Mouse (Mus musculus) ES-Bruce4 (cell line): ENCODE data around the gene Gsk3b. TPM values are rescaled to one million over a fixed set of nuclear protein-coding genes. Genes with fewer than 3 reads are reported as not detected.

Source experiments
- H3K27ac ChIP-seq: 2 replicates; pipeline ENCODE4 v1.5.1; 2012; ENCODE audit warnings: low read length, inconsistent platforms; ENCODE audit not compliant: insufficient read depth
- H3K27me3 ChIP-seq: 2 replicates; pipeline ENCODE4 v1.6.1; 2012; ENCODE audit warnings: mild to moderate bottlenecking, low read length, inconsistent platforms; ENCODE audit not compliant: control insufficient read depth, poor library complexity, insufficient read depth, severe bottlenecking
- H3K36me3 ChIP-seq: 2 replicates; pipeline ENCODE4 v1.6.1; 2012; ENCODE audit warnings: inconsistent platforms, mild to moderate bottlenecking, low read length, moderate library complexity; ENCODE audit not compliant: control insufficient read depth, poor library complexity, insufficient read depth, severe bottlenecking
- H3K4me1 ChIP-seq: one replicate; pipeline ENCODE4 v1.8.1; 2011; ENCODE audit warnings: low read length; ENCODE audit not compliant: control insufficient read depth, insufficient read depth
- H3K4me3 ChIP-seq: 2 replicates; pipeline ENCODE4 v1.5.1; 2011; ENCODE audit warnings: low read depth, mild to moderate bottlenecking, low read length
- H3K9ac ChIP-seq: 2 replicates; pipeline ENCODE4 v1.6.1; 2012; ENCODE audit warnings: low read depth, mild to moderate bottlenecking, inconsistent platforms; ENCODE audit not compliant: poor library complexity, severe bottlenecking
- H3K9me3 ChIP-seq: replicated peaks from 2 replicates; pipeline ENCODE4 v1.6.1; 2012; ENCODE audit warnings: mild to moderate bottlenecking, low read length, inconsistent platforms; ENCODE audit not compliant: control insufficient read depth, poor library complexity, insufficient read depth, severe bottlenecking
- CTCF ChIP-seq: IDR thresholded peaks from one replicate; pipeline ENCODE4 v1.8.1; 2011; ENCODE audit warnings: low read depth, low read length
- EP300 ChIP-seq: IDR thresholded peaks from 2 replicates; pipeline ENCODE4 v1.6.1; 2011; ENCODE audit warnings: low read depth, low read length; ENCODE audit not compliant: insufficient read depth
- POLR2A ChIP-seq: IDR thresholded peaks from one replicate; pipeline ENCODE4 v1.8.1; 2011; ENCODE audit warnings: low read length; ENCODE audit not compliant: insufficient read depth
- polyA plus RNA-seq: library from polyadenylated mRNA; stranded (reverse); fragments of >200 nt; gene quantifications from 2 replicates; pipeline ENCODE4 v1.2.4, GENCODE M21; 2011; ENCODE audit warnings: low read depth; ENCODE audit not compliant: missing spikeins, insufficient read depth, insufficient read length

Gene Gsk3b
- polyA plus RNA-seq, 1 experiment = 51.6 TPM

GRCm38 (mm10) chr16:38288851-38289250 is 200.1 kb downstream of the Gsk3b start:
- TF ChIP-seq EP300 (no peak), POLR2A (no peak), CTCF (no peak)

GRCm38 (mm10) chr16:38290151-38290550 is 201.3 kb downstream of the Gsk3b start:
- no peak overlapping the region for H3K9ac ChIP-seq
- H3K4me1 ChIP-seq = no peaks in the 10 kb centered on the region
- no peaks in the 10 kb centered on the region for H3K9me3 ChIP-seq
- H3K27me3 ChIP-seq = no peaks in the 10 kb centered on the region
- TF ChIP-seq EP300 (no peak), CTCF (no peak), POLR2A (no peak)
- no peak overlapping the region for H3K27ac ChIP-seq
- H3K36me3 ChIP-seq = no peaks in the 10 kb centered on the region
- no peak overlapping the region for H3K4me3 ChIP-seq

More at GRCm38 (mm10) chr16:38288851-38289250, 200.1 kb downstream of the Gsk3b start:
- H3K36me3 ChIP-seq = no peaks in the 10 kb centered on the region
- no peaks in the 10 kb centered on the region for H3K9me3 ChIP-seq
- H3K4me1 ChIP-seq = no peaks in the 10 kb centered on the region
- H3K4me3 ChIP-seq = no peak overlapping the region
- H3K27ac ChIP-seq = no peak overlapping the region
- no peak overlapping the region for H3K9ac ChIP-seq
- no peaks in the 10 kb centered on the region for H3K27me3 ChIP-seq

DNA sequence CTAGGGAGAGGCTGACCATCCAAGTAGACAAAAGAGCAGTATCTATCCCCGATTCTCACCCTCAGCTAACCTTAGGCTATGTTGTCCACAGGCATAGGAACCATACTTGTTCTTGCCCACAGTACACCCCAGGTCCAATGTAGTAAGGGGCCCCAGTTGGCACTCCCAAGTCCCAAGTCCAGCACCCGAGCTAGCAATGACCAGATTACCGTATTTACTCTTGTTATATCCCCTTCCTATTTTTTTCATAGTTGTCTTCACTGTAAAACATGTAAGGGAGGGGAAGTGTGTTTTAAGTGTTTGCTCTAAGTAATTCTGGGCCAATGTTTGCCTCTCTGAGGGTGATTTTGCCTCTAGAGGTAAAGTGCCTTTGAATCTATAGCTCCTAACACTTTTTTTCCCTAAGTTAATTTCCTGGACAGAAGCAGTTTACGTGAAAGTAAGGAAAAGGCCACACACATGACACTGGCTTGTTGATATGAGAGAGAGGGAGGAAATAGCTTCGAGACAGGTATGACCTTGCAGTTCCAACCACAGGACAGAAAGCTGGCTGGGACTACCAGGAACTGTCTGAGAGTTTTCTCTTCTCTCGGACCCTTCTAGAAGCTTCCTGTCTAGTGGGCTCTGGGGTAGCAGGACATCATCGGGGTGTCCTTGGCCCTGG is 206.0 kb downstream of the Gsk3b start, which contains the start of gene Nr1i2:
Nr1i2 (minus strand) TSS at position 140 of the 664 bp plus-strand sequence.
- no peak for TF ChIP-seq EP300
- Histone ChIP-seq H3K36me3 (no peaks in the 10 kb centered on the region), H3K9ac (no peak within 1 kb of the TSS), H3K4me1 (no peaks in the 10 kb centered on the region), H3K27me3 (no peaks in the 10 kb centered on the region), H3K9me3 (no peaks in the 10 kb centered on the region), H3K27ac (no peak within 1 kb of the TSS), H3K4me3 (no peak within 1 kb of the TSS)

DNA sequence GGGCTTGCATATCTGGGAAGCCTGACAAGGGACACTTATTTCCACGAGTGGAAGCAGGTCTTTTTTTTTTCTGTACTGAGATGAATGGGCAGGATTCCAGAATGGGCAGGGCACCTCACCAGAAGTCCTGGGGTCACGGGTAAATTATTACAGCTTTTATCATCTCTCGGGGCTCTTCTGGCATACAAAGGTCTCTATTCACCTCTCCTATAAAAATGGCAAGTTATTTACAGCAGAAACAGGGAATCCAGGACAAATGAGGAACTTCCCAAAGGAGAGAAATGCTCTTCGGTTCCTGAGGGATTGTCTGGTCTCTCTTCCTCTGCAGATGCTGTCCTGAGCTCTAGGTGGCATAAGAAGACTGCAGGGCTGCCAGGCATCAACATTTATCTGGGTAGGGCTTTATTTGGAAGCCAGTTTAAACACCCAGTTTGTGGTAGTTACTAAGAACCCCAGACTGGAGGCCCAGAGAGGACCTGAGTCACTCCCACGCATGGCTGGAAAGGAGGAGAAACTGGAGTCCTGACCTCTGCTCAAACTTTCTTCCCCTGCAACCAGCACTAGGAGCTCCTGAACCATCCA is 206.6 kb downstream of the Gsk3b start:
- Histone ChIP-seq H3K9ac (no peak overlapping the region), H3K27ac (no peak overlapping the region), H3K9me3 (no peaks in the 10 kb centered on the region), H3K27me3 (no peaks in the 10 kb centered on the region), H3K4me3 (no peak overlapping the region), H3K4me1 (no peaks in the 10 kb centered on the region), H3K36me3 (no peaks in the 10 kb centered on the region)
- no peak for TF ChIP-seq POLR2A
- no peak for TF ChIP-seq CTCF
- no peak for TF ChIP-seq EP300

Other genes with a start within 250 kb of the Gsk3b start
- gene Gm36028, start 227.9 kb upstream of the Gsk3b start, polyA plus RNA-seq = not detected in 2 replicates
- gene Lrrc58, start 220.6 kb upstream of the Gsk3b start, polyA plus RNA-seq = 60.4 and 61.3 TPM in 2 replicates
- gene Gpr156, start 172.5 kb upstream of the Gsk3b start, polyA plus RNA-seq = 0.20 TPM in 1 of 2 replicates, not detected in the other
- not detected in 2 replicates for gene Nr1i2, start 205.8 kb downstream of the Gsk3b start, polyA plus RNA-seq